Mouse (Mus musculus) limb, embryonic 12.5 days (tissue): ENCODE data around the gene Dnajb5. TPM values are rescaled to one million over a fixed set of nuclear protein-coding genes. Genes with fewer than 3 reads are reported as not detected.

ENCODE experiments used
- ATAC-seq: fragments of 200-750 bp; cut with Nextera tagmentation; 2 replicates; pipeline ENCODE4 v1.8.0; 2017; ENCODE audit warnings: low read depth, moderate TSS enrichment; ENCODE audit not compliant: insufficient number of reproducible peaks, insufficient read depth, low FRiP score, low TSS enrichment
- H3K27ac ChIP-seq: fragments of 300-500 bp; sonication (generic); 2 replicates; pipeline ENCODE4 v1.5.1; 2016; ENCODE audit warnings: mild to moderate bottlenecking, moderate library complexity
- H3K27me3 ChIP-seq: fragments of 300-500 bp; sonication (generic); 2 replicates; pipeline ENCODE4 v1.6.1; 2016; ENCODE audit warnings: mild to moderate bottlenecking, moderate library complexity
- H3K36me3 ChIP-seq: fragments of 300-500 bp; sonication (generic); 2 replicates; pipeline ENCODE4 v1.6.1; 2016; ENCODE audit warnings: mild to moderate bottlenecking, moderate library complexity
- H3K4me1 ChIP-seq: fragments of 300-500 bp; sonication (generic); replicated peaks from 2 replicates; pipeline ENCODE4 v1.6.1; 2016
- H3K4me2 ChIP-seq: fragments of 300-500 bp; sonication (generic); 2 replicates; pipeline ENCODE4 v1.6.1; 2016; ENCODE audit warnings: mild to moderate bottlenecking, moderate library complexity
- H3K4me3 ChIP-seq: fragments of 300-500 bp; sonication (generic); replicated peaks from 2 replicates; pipeline ENCODE4 v1.5.1; 2016; ENCODE audit warnings: mild to moderate bottlenecking
- H3K9ac ChIP-seq: fragments of 300-500 bp; sonication (generic); replicated peaks from 2 replicates; pipeline ENCODE4 v1.6.1; 2016; ENCODE audit warnings: mild to moderate bottlenecking, moderate library complexity
- H3K9me3 ChIP-seq: fragments of 300-500 bp; sonication (generic); 2 replicates; pipeline ENCODE4 v1.6.1; 2016; ENCODE audit warnings: mild to moderate bottlenecking, moderate library complexity
- WGBS: fragments of 180-500 bp; shearing (Covaris S2); methylation state at CpG from one replicate; pipeline ENCODE4 v1.1.7; 2016; 5-methylcytosine and 5-hydroxymethylcytosine counted together
- polyA plus RNA-seq: library from polyadenylated mRNA; unstranded; fragments of >200 nt; fragmentation: Nextera tagmentation; extraction: Ambion mirVana; gene quantifications from 2 replicates; pipeline ENCODE4 v1.2.1, GENCODE M21; 2016

The Dnajb5 gene
- polyA plus RNA-seq, 1 experiment from 2014 or later = 6.6 TPM

GRCm38 (mm10) chr4:42943341-42943740 is 6.3 kb upstream of the Dnajb5 start:
- H3K4me1 ChIP-seq = no peaks in the 10 kb centered on the region; the same call in 1 of the 2 replicates
- no peak overlapping the region for H3K9ac ChIP-seq
- ATAC-seq = no peak
- no peaks in the 10 kb centered on the region for H3K9me3 ChIP-seq
- H3K36me3 ChIP-seq = no peaks in the 10 kb centered on the region
- 74% methylated on average over 5 of the region's 5 CpGs for WGBS
- no peak overlapping the region for H3K4me3 ChIP-seq
- H3K27ac ChIP-seq = no peak overlapping the region
- peaks cover 41% of the 10 kb centered on the region for H3K27me3 ChIP-seq
- H3K4me2 ChIP-seq = no peak overlapping the region

DNA sequence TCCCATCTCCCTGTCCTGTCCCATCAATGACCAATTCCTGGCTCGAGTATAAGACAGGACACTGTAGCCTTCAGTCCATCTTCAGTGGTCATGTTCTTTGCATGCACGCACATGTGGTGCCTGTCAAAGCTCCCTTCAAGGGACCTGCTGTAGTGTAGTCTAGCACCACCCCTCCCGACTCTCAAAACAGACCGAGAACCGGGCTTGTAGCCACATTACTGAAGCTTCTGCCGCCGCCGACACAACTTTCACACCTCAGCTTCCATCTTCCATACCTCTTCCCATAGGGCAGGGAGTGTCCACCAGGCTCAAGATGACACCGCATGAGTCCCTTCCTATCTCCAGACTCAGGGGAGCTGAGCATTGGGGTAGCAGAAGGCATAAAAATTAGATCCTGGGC is 5.4 kb upstream of the Dnajb5 start:
- Histone ChIP-seq H3K9me3 (no peaks in the 10 kb centered on the region), H3K4me2 (no peak overlapping the region), H3K27ac (no peak overlapping the region), H3K27me3 (peaks cover 41% of the 10 kb centered on the region), H3K4me1 (peaks cover 7% of the 10 kb centered on the region), H3K36me3 (no peaks in the 10 kb centered on the region), H3K4me3 (no peak overlapping the region), H3K9ac (no peak overlapping the region)
- 84% methylated on average over 9 of the region's 9 CpGs for WGBS
- ATAC-seq = no peak

GRCm38 (mm10) chr4:42945043-42945442 is 4.6 kb upstream of the Dnajb5 start:
- H3K4me1 ChIP-seq = peaks cover 9% of the 10 kb centered on the region
- ATAC-seq = no peak
- H3K27me3 ChIP-seq = peaks cover 38% of the 10 kb centered on the region
- H3K9me3 ChIP-seq = no peaks in the 10 kb centered on the region
- H3K27ac ChIP-seq = no peak overlapping the region
- H3K9ac ChIP-seq = no peak overlapping the region
- no peak overlapping the region for H3K4me3 ChIP-seq
- H3K36me3 ChIP-seq = no peaks in the 10 kb centered on the region
- WGBS = 2% methylated on average over 6 of the region's 6 CpGs
- no peak overlapping the region for H3K4me2 ChIP-seq

- peaks cover 34% of the 10 kb centered on the region for H3K27me3 ChIP-seq
- no peak overlapping the region for H3K9ac ChIP-seq
- H3K9me3 ChIP-seq = no peaks in the 10 kb centered on the region
- H3K27ac ChIP-seq = no peak overlapping the region
- peaks cover 11% of the 10 kb centered on the region for H3K4me1 ChIP-seq
- WGBS = 83% methylated on average over 3 of the region's 3 CpGs
- ATAC-seq = no peak
- H3K36me3 ChIP-seq = no peaks in the 10 kb centered on the region
- no peak overlapping the region for H3K4me3 ChIP-seq
- H3K4me2 ChIP-seq = no peak overlapping the region
Observed at GRCm38 (mm10) chr4:42945445-42945844, 4.2 kb upstream of the Dnajb5 start.

DNA sequence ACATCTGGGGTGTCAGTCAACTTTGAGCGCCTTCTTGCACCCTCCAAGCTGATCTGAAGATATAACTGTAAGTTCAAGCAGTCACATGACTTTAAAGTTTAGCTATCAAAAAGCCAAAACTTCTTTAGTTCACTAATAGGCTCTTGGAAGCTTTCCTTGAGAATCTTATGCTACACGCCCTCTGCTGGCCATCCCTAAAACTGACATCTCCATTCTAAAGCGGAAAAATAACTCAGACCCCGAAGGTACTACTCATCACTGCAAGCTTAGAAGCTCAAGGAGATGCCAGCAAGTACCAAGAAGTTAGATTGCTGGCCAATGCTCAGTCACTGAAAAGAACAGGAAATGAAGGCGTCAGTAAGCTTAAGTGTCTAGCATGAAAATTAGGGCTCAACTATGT is 3.7 kb upstream of the Dnajb5 start:
- ATAC-seq = no peak
- 8% methylated on average over 5 of the region's 5 CpGs for WGBS
- H3K4me1 ChIP-seq = peaks cover 17% of the 10 kb centered on the region

DNA sequence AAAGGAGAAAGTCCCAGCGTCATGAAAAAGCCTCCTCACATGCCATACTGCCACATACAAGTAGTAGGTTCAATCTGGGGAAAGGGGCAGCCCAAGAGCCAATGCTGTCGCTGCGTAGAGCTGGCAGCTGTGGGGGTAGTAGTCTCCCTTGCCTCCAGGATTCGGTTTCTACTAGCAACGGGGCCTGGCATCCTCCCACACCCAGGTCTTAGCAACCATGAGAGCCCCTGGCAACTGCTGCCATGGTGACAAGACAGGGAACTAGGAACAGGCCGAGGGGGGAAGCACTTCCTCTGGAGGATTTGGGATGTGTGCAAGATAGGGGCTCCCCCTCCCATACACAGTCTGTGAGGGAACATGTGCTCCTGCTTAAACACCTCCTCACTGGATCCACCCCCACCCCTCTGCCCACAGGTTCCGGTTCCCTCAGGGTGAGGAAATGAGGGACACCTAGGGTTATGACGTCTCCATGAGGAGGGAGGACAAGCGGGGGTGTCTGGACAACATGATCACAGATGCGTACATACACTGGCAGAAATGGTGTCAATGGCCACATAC is 2.8 kb upstream of the Dnajb5 start:
- 49% methylated on average over 10 of the region's 10 CpGs for WGBS
- ATAC-seq = no peak
- Histone ChIP-seq H3K27ac (no peak overlapping the region), H3K36me3 (no peaks in the 10 kb centered on the region), H3K4me3 (no peak overlapping the region), H3K9ac (no peak overlapping the region), H3K4me1 (peaks cover 25% of the 10 kb centered on the region), H3K9me3 (no peaks in the 10 kb centered on the region), H3K4me2 (no peak overlapping the region), H3K27me3 (peaks cover 28% of the 10 kb centered on the region)

More for the DNA sequence above, 3.7 kb upstream of the Dnajb5 start:
- Histone ChIP-seq H3K4me2 (no peak overlapping the region), H3K36me3 (no peaks in the 10 kb centered on the region), H3K27me3 (peaks cover 29% of the 10 kb centered on the region), H3K4me3 (no peak overlapping the region), H3K27ac (no peak overlapping the region), H3K9me3 (no peaks in the 10 kb centered on the region), H3K9ac (no peak overlapping the region)

GRCm38 (mm10) chr4:42948527-42948926 is 1.1 kb upstream of the Dnajb5 start:
- Histone ChIP-seq H3K4me2 (peak overlapping the region; percentile 67), H3K27me3 (peaks cover 28% of the 10 kb centered on the region), H3K9ac (no peak overlapping the region), H3K27ac (no peak overlapping the region), H3K4me3 (no peak overlapping the region), H3K36me3 (peaks cover 4% of the 10 kb centered on the region; the same call in 1 of the 2 replicates), H3K4me1 (peaks cover 36% of the 10 kb centered on the region), H3K9me3 (no peaks in the 10 kb centered on the region)
- ATAC-seq = no peak
- WGBS = 32% methylated on average over 13 of the region's 13 CpGs

- 8% methylated on average over 14 of the region's 14 CpGs for WGBS
- peaks cover 8% of the 10 kb centered on the region; the same call in 1 of the 2 replicates for H3K36me3 ChIP-seq
- peaks cover 28% of the 10 kb centered on the region for H3K27me3 ChIP-seq
- no peak for ATAC-seq
- H3K27ac ChIP-seq = no peak overlapping the region
- H3K9ac ChIP-seq = peak overlapping the region; percentile 84; the same call in 1 of the 2 replicates
- peaks cover 40% of the 10 kb centered on the region for H3K4me1 ChIP-seq
- H3K4me3 ChIP-seq = peak overlapping the region; percentile 73
- no peaks in the 10 kb centered on the region for H3K9me3 ChIP-seq
- H3K4me2 ChIP-seq = peak overlapping the region; percentile 67
Observed at GRCm38 (mm10) chr4:42949051-42949675, 451 bp upstream of the Dnajb5 start.

GRCm38 (mm10) chr4:42950065-42950558 is 498 bp downstream of the Dnajb5 start:
- peaks cover 40% of the 10 kb centered on the region for H3K4me1 ChIP-seq
- WGBS = 1% methylated on average over 26 of the region's 27 CpGs

GRCm38 (mm10) chr4:42951206-42952195 is 1.9 kb downstream of the Dnajb5 start:
- peaks cover 22% of the 10 kb centered on the region; the same call in 1 of the 2 replicates for H3K36me3 ChIP-seq
- H3K27ac ChIP-seq = no peak overlapping the region
- WGBS = 65% methylated on average over 11 of the region's 11 CpGs
- H3K27me3 ChIP-seq = peaks cover 23% of the 10 kb centered on the region
- ATAC-seq = no peak
- no peak overlapping the region for H3K4me3 ChIP-seq
- peak overlapping the region; percentile 67 for H3K4me2 ChIP-seq
- H3K9ac ChIP-seq = no peak overlapping the region
- H3K4me1 ChIP-seq = peaks cover 40% of the 10 kb centered on the region
- no peaks in the 10 kb centered on the region for H3K9me3 ChIP-seq

More at GRCm38 (mm10) chr4:42950065-42950558, 498 bp downstream of the Dnajb5 start:
- ATAC-seq = peak; percentile 64
- H3K36me3 ChIP-seq = peaks cover 12% of the 10 kb centered on the region; the same call in 1 of the 2 replicates
- H3K27me3 ChIP-seq = peaks cover 28% of the 10 kb centered on the region
- no peaks in the 10 kb centered on the region for H3K9me3 ChIP-seq
- peak overlapping the region; percentile 73 for H3K4me3 ChIP-seq
- peak overlapping the region; percentile 84 for H3K9ac ChIP-seq
- peak overlapping the region; percentile 92 for H3K27ac ChIP-seq
- H3K4me2 ChIP-seq = peak overlapping the region; percentile 67

GRCm38 (mm10) chr4:42952563-42952962 is 2.9 kb downstream of the Dnajb5 start:
- Histone ChIP-seq H3K27me3 (peaks cover 16% of the 10 kb centered on the region), H3K4me3 (no peak overlapping the region), H3K4me2 (no peak overlapping the region), H3K36me3 (peaks cover 32% of the 10 kb centered on the region), H3K27ac (no peak overlapping the region), H3K9me3 (no peaks in the 10 kb centered on the region), H3K9ac (no peak overlapping the region), H3K4me1 (peaks cover 40% of the 10 kb centered on the region)
- ATAC-seq = no peak
- 78% methylated on average over 7 of the region's 7 CpGs for WGBS
